Mouse (Mus musculus) kidney, embryonic 15.5 days (tissue): ENCODE data around the gene Tmcc2. TPM values are rescaled to one million over a fixed set of nuclear protein-coding genes. Genes with fewer than 3 reads are reported as not detected.

Experiments
- polyA plus RNA-seq: library from polyadenylated mRNA; unstranded; fragments of >200 nt; fragmentation: Nextera tagmentation; extraction: Ambion mirVana; gene quantifications from 2 replicates; pipeline ENCODE4 v1.2.1, GENCODE M21; 2015

The Tmcc2 gene
- polyA plus RNA-seq, 1 experiment from 2014 or later = 15.5 TPM

Other genes with a start within 250 kb of the Tmcc2 start
- gene Lemd1, start 199.8 kb downstream of the Tmcc2 start, polyA plus RNA-seq = 0.31 and 0.51 TPM in 2 replicates
- 0.05 TPM in 2 replicates for gene AC124108.1, start 199.8 kb downstream of the Tmcc2 start, polyA plus RNA-seq
- not detected in 2 replicates for gene Gm10188, start 161.5 kb downstream of the Tmcc2 start, polyA plus RNA-seq
- 1.2 and 1.6 TPM in 2 replicates for gene Klhdc8a, start 92.7 kb downstream of the Tmcc2 start, polyA plus RNA-seq
- gene Nuak2, start 75.2 kb downstream of the Tmcc2 start, polyA plus RNA-seq = 3.6 and 3.8 TPM in 2 replicates
- 15.2 and 15.5 TPM in 2 replicates for gene Dstyk, start 26.3 kb upstream of the Tmcc2 start, polyA plus RNA-seq
- 48.1 and 49.7 TPM in 2 replicates for gene Rbbp5, start 86.1 kb upstream of the Tmcc2 start, polyA plus RNA-seq
- gene Tmem81, start 114.9 kb upstream of the Tmcc2 start, polyA plus RNA-seq = 1.5 and 1.6 TPM in 2 replicates
- gene Cntn2, start 152.0 kb upstream of the Tmcc2 start, polyA plus RNA-seq = 0.30 and 0.82 TPM in 2 replicates